Mouse (Mus musculus) heart, adult 2 months (tissue): ENCODE results near the gene Rbm38.

ENCODE experiments used
- CTCF ChIP-seq: fragments of 200-600 bp; IDR thresholded peaks from 2 replicates; pipeline ENCODE4 v1.8.1; 2022; ENCODE audit warnings: antibody characterized with exemption, mild to moderate bottlenecking, moderate library complexity
- EP300 ChIP-seq: fragments of 200-500 bp; IDR thresholded peaks from 2 replicates; pipeline ENCODE4 v1.6.1; 2011; ENCODE audit warnings: low read depth, low read length, control low read depth; ENCODE audit not compliant: insufficient read depth
- POLR2A ChIP-seq: fragments of 200-500 bp; IDR thresholded peaks from 2 replicates; pipeline ENCODE4 v1.6.1; 2011; ENCODE audit warnings: mild to moderate bottlenecking, low read depth, low read length, control low read depth; ENCODE audit not compliant: insufficient read depth

DNA sequence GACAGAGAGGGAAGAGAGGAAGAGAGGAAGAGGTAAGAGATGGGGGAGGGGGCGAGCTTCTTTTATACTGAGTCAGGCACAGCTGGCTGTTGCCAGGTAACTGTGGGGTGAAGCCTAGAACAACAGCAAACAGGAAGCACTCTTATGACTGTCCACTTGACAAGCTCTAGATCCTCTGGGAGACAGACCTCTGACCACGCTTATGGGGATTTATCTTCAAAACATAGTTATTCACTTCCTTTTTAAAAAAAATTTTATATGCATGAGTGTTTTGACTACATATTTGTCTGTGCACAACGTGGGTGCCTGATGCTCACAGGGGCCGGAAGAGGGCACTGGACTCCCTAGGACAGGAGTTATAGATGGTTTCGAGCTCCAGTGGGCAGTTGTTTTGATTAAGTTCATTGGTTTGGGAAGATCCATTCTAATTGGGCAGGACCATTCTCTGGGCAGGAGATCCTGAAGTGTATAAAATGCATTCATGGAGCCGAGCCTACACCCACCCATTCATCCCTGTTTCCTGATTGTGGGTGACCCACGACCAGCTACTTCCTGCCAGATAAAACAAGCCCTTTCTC, 43.5 kb upstream of the Rbm38 start:
- TF ChIP-seq POLR2A (no peak), CTCF (no peak), EP300 (no peak)
